Mouse (Mus musculus) megakaryocyte-erythroid progenitor cell, adult 5 weeks (primary cell): Measurements from ENCODE around the gene Homez. TPM values are rescaled to one million over a fixed set of nuclear protein-coding genes. Genes with fewer than 3 reads are reported as not detected.

ENCODE experiments used
- polyA plus RNA-seq: library from polyadenylated mRNA; stranded (reverse); fragments of >175 nt; gene quantifications from 2 replicates; pipeline ENCODE4 v1.2.3, GENCODE M21; 2012

Gene Homez
- 2.0 and 2.2 TPM in 2 replicates for polyA plus RNA-seq

DNA sequence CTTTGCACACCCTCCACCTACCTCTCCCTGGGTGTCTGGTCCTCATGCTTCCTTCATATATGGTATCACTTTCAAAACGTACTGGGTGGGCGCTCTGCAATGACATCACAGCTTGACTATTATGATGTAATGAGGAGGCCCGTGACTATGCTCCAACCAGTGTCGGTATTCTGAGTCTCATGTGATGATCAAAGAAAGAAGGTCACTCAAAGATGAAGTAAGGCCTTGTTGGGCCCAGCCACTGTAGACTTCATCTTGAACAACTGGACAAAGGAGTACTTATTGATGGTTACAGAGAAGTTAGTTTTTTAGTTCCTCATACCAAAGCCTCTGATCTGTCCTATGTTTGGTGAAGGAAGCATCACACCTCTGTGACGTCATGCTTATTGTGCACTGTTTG is at the start of gene Homez:
Gene Homez (minus strand): TSS at position 101 of the 400 bp plus-strand sequence.

DNA sequence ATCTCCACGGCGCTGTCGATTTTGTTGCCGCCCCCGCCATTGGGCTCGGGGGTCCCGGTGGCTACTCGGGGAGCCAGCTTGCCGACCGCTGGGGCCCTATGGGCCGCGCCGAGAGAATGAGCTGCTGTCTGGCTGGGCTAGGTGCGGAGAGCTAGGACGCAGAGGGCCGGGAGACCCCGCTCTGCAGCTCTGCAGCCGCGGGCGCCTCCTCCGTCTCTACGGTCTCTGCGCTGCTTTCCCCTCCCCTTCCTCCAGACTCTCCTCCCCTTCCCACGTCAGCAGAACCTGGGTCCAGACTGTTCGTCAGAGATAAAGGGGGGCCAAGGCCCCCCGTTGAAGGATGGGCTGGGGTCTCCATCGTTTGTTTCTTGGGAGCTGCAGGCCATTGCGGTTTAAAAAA is 42.1 kb upstream of the Homez start, which contains the start of gene Slc22a17:
Gene Slc22a17 (minus strand): TSS at position 247 of the 400 bp plus-strand sequence.

DNA sequence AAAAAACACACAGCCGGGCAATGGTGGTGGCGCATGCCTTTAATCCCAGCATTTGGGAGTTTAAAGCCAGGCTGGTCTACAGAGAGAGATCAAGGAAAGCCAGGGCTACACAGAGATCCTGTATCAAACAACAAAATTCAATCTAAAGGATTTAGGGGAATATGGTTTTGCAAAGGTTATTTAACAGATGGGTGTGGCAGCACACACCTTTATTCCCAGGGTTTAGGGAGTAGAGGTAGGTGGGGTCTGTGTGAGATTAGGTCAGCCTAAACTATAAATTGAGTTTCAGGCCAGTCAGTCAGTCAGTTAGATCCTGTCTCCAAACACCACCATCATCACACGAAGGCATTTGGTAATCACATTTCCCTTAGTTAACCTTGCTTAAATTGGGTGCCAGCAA is 21.4 kb upstream of the Homez start, which contains the start of gene Pabpn1:
Gene Pabpn1 (plus strand): TSS at position 301 of the 400 bp plus-strand sequence.

DNA sequence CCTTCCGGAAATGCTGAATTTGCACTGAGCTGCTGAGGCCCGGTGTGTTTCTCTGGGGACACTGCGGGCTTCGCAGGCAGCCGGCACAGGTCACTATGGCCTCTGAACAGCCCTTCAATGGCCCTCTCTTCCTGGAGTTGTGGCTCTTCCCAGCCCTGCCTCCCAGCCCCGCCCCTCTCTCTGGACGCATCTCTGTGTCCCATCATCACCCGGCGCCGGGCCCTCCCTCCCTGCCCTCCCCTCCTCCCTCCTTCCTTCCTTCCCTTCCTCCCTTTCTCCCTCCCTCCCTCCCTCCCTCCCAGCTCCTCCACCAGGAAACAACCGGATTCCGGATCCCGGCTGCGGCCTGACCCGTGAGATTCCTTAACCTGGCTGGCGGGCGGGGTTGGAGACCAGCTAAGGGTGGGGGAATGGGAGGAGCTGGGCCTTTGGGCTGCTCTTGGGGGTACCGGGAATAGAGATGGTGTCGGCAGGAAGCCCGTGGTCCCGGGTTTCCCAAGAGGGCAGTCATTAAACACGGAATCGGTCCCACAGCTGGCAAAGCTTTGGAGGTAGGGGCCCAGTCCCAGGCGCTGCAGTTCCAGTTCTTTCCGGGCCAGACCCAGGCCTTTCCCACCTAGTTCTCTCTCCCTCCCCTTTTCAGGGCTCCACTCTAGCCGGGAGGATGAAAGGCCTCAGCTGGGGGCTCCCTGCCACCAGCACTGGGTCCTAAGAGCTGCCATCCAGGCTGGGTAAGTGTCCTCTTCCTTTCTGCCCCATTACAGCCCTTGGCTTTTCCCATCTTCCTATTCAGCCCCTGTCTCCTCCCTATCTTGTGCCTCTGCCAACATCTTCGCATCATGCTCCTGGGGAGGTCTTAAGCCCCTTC is 12.6 kb upstream of the Homez start, which contains the start of the genes Bcl2l2 and Gm20521:
Gene Bcl2l2 (plus strand): TSS at position 224 of the 868 bp plus-strand sequence.
Gene Gm20521 (plus strand): TSS at position 288 of the 868 bp plus-strand sequence.

DNA sequence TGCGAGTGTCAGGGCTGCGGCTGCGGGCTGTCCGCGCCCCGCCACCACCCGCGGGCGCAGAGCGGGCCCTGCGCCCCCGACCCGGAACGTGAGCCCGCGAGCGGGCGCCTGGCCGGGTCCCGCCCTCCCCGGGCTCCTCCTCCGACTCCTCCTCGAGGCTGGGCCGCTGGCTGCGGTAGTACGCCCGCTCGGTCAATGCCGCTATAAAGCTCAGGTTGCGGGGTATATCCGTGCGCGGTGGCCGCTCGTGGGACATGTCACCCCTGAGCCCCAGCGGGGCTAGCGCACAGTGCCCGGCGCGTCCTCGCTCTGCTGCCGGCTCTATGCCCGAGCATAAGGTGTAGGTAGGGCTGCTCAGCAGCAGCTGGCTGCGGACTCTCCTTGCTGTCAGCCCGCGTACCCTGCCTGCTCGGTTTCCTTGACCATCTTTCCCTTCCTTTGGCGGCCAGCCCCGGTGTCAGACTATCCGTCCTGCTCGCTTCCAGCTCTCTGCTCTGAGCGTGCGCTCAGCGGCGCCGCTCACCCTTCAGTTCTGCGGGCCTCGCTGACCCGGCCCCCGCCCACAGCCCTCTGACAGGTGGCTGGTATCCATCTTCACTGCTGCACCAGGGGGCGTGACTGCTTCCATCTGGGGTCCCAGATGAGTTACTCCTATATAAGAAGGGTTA is 6.4 kb upstream of the Homez start, which contains the start of gene Ppp1r3e:
Gene Ppp1r3e (minus strand): TSS at position 503 of the 668 bp plus-strand sequence.

DNA sequence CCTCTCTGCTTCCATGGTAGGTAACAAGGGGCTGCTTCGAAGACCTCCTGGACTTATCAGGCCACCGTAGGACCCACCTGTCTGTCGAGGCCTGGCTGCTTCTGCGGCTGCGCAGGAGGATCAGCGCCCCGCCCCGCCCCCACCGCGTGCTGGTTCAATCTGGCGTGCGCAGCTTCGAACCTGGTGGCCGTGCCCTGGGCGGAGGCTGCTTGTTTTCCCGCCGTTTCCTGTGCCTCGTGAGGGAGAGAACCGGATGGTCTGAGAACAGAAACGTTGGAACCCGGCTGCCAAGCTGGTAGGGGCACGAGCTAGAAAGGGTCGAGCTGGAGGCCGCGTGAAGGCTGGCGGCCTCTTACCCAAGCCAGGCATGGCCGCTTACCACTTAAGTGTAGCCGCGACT is 56.8 kb downstream of the Homez start, which contains the start of gene Rnf212b:
Gene Rnf212b (plus strand): TSS at position 151 of the 400 bp plus-strand sequence.

Other genes starting within 250 kb of the Homez start
- gene Psmb11, start 249.5 kb downstream of the Homez start, polyA plus RNA-seq = 0.03 TPM in 1 of 2 replicates, not detected in the other
- not detected in 2 replicates for gene Gm17606, start 230.0 kb downstream of the Homez start, polyA plus RNA-seq
- gene Cdh24, start 229.6 kb downstream of the Homez start, polyA plus RNA-seq = 8.6 and 11.3 TPM in 2 replicates
- gene 1700123O20Rik, start 184.7 kb downstream of the Homez start, polyA plus RNA-seq = 97.6 and 115 TPM in 2 replicates
- 689 and 1,048 TPM in 2 replicates for gene Acin1, start 184.0 kb downstream of the Homez start, polyA plus RNA-seq
- gene Gm29776, start 172.1 kb downstream of the Homez start, polyA plus RNA-seq = 0.06 TPM in 1 of 2 replicates, not detected in the other
- gene Cebpe, start 158.8 kb downstream of the Homez start, polyA plus RNA-seq = 125 and 136 TPM in 2 replicates
- gene Slc7a8, start 89.0 kb downstream of the Homez start, polyA plus RNA-seq = 4.6 and 7.5 TPM in 2 replicates
- not detected in 2 replicates for gene Rnf212b, start 56.8 kb downstream of the Homez start, polyA plus RNA-seq
- 8.8 and 12.7 TPM in 2 replicates for gene Ppp1r3e, start 6.6 kb upstream of the Homez start, polyA plus RNA-seq
- 25.6 and 34.5 TPM in 2 replicates for gene Bcl2l2, start 12.4 kb upstream of the Homez start, polyA plus RNA-seq
- 0.82 and 5.2 TPM in 2 replicates for gene Gm20521, start 12.5 kb upstream of the Homez start, polyA plus RNA-seq
- 282 and 412 TPM in 2 replicates for gene Pabpn1, start 21.5 kb upstream of the Homez start, polyA plus RNA-seq
- gene Slc22a17, start 42.2 kb upstream of the Homez start, polyA plus RNA-seq = 6.5 and 12.9 TPM in 2 replicates
- gene Efs, start 55.2 kb upstream of the Homez start, polyA plus RNA-seq = 0.08 TPM in 1 of 2 replicates, not detected in the other
- not detected in 2 replicates for gene Il25, start 61.7 kb upstream of the Homez start, polyA plus RNA-seq
- gene Cmtm5, start 65.3 kb upstream of the Homez start, polyA plus RNA-seq = not detected in 2 replicates
- not detected in 2 replicates for gene Myh6, start 96.0 kb upstream of the Homez start, polyA plus RNA-seq
- not detected in 2 replicates for gene Gm17428, start 106.0 kb upstream of the Homez start, polyA plus RNA-seq
- gene Myh7, start 123.7 kb upstream of the Homez start, polyA plus RNA-seq = not detected in 2 replicates
- gene Ngdn, start 144.5 kb upstream of the Homez start, polyA plus RNA-seq = 41.1 and 54.2 TPM in 2 replicates
- 7.3 and 10.8 TPM in 2 replicates for gene Zfhx2, start 221.4 kb upstream of the Homez start, polyA plus RNA-seq
- gene Thtpa, start 223.8 kb upstream of the Homez start, polyA plus RNA-seq = 2.0 and 2.5 TPM in 2 replicates
- gene Ap1g2, start 235.6 kb upstream of the Homez start, polyA plus RNA-seq = 19.5 and 24.1 TPM in 2 replicates
- gene Jph4, start 246.0 kb upstream of the Homez start, polyA plus RNA-seq = 0.10 and 0.16 TPM in 2 replicates